28 mouse cellular contexts compared by ENCODE assay signal in the genomic region with DNA sequence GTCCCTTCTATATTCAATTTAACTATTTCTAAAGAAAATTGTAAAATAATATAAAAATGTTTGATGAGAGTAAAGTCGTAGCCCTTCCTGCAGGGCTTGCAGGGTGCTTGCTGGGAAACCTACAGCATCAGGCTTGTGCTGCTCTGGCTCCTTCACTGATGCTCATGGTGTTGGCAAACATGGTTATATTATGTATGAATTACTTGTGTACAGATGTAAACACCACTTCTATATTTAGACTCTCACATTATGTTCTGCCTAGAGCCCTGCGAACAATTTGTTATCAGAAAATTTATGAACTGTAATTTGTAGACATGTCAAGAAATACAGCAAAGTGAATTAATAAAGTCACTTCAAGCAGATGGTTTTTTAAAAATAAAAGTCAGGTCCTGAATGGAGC.
"Had no signal": no experiment of that assay in that cellular context is flagged by ENCODE, and none has a peak within 500 bp of the region (broad histone marks: within the 10 kb centered on the region; RNA-seq: fewer than 3 reads in every experiment).

No protein-coding gene starts in this region.

- H3K4me3 ChIP-seq: embryonic facial prominence, embryonic 10.5 days; embryonic facial prominence, embryonic 12.5 days; embryonic facial prominence, embryonic 13.5 days; embryonic facial prominence, embryonic 15.5 days; erythroblast, embryonic 14.5 days; forebrain, embryonic 10.5 days; forebrain, embryonic 12.5 days; forebrain, embryonic 13.5 days; forebrain, embryonic 15.5 days; gastrocnemius, adult 2 months had no signal

- H3K27me3 ChIP-seq: embryonic facial prominence, embryonic 12.5 days; embryonic facial prominence, embryonic 13.5 days; embryonic facial prominence, embryonic 15.5 days; forebrain, embryonic 12.5 days; forebrain, embryonic 13.5 days; forebrain, embryonic 15.5 days had no signal

- H3K36me3 ChIP-seq: embryonic facial prominence, embryonic 10.5 days; embryonic facial prominence, embryonic 12.5 days; embryonic facial prominence, embryonic 13.5 days; embryonic facial prominence, embryonic 15.5 days; forebrain, embryonic 10.5 days; forebrain, embryonic 12.5 days; forebrain, embryonic 15.5 days had no signal

- H3K9me3 ChIP-seq: embryonic facial prominence, embryonic 10.5 days; embryonic facial prominence, embryonic 12.5 days; embryonic facial prominence, embryonic 13.5 days; embryonic facial prominence, embryonic 15.5 days; forebrain, embryonic 10.5 days; forebrain, embryonic 12.5 days; forebrain, embryonic 13.5 days; forebrain, embryonic 15.5 days had no signal

- H3K27ac ChIP-seq: embryonic facial prominence, embryonic 10.5 days; embryonic facial prominence, embryonic 12.5 days; embryonic facial prominence, embryonic 13.5 days; embryonic facial prominence, embryonic 15.5 days; forebrain, embryonic 10.5 days; forebrain, embryonic 12.5 days; forebrain, embryonic 13.5 days; forebrain, embryonic 15.5 days; gastrocnemius, adult 2 months had no signal

- H3K4me1 ChIP-seq: embryonic facial prominence, embryonic 10.5 days; embryonic facial prominence, embryonic 12.5 days; embryonic facial prominence, embryonic 13.5 days; embryonic facial prominence, embryonic 15.5 days; forebrain, embryonic 10.5 days; forebrain, embryonic 12.5 days; forebrain, embryonic 13.5 days; forebrain, embryonic 15.5 days had no signal

- DNase-seq: cerebellum, adult 18-20 months; cerebellum, adult 2 months; cerebellum, adult 8-10 months; cerebellum, adult 9-10 months; cerebellum, adult 9-11 months; cerebellum, postnatal 10 days; cerebellum, postnatal 14 days; cerebellum, postnatal 25 days; cerebellum, postnatal 36 days; embryo, embryonic 11 days; forebrain, postnatal 0 days; gastrocnemius, adult 2 months; gastrocnemius, postnatal 10 days; gastrocnemius, postnatal 14 days; gastrocnemius, postnatal 25 days; gastrocnemius, postnatal 36 days; heart, adult 11 months had no signal

- H3K9ac ChIP-seq: embryonic facial prominence, embryonic 12.5 days; embryonic facial prominence, embryonic 13.5 days; embryonic facial prominence, embryonic 15.5 days; forebrain, embryonic 12.5 days; forebrain, embryonic 13.5 days; forebrain, embryonic 15.5 days; forebrain, postnatal 0 days had no signal

- ATAC-seq: forebrain, embryonic 13.5 days; forebrain, embryonic 14.5 days; forebrain, embryonic 15.5 days; forebrain, embryonic 16.5 days; forebrain, postnatal 0 days had no signal

- H3K4me2 ChIP-seq: embryonic facial prominence, embryonic 12.5 days; embryonic facial prominence, embryonic 13.5 days; embryonic facial prominence, embryonic 15.5 days; forebrain, embryonic 12.5 days; forebrain, embryonic 13.5 days; forebrain, embryonic 15.5 days had no signal
